Mouse (Mus musculus): ENCODE results near the gene Fancg. TPM values are rescaled to one million over a fixed set of nuclear protein-coding genes. Genes with fewer than 3 reads are reported as not detected.
A peak's percentile ranks its signal among the peaks of the same experiment; 100 is the strongest.

The Fancg gene
- polyA plus RNA-seq, 1 experiment, result 9.5 TPM

DNA sequence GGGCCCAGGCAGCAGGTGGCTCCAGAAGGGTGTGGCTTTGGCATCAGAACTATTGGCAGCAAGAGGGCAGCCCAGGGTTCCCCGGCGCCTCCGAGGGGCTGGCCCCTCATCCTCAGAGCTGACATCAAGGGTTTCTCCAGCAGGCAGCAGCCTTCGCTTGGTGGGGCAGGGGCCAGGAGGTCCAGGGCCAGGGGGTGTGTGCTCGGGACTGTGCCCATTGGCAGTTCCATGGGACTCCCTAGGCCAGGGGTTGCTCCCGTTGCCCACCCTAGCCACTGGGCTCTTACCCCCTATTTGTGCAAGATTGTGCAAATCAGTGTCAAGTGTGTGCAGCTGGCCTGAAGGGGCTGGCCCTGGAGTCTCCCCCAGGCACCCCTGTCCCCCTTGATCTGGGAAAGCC, 25.5 kb upstream of the Fancg start:
- TF ChIP-seq CTCF (IDR thresholded peaks at IDR 0.05; ENCODE audit: extremely low read depth, insufficient read length, insufficient replicate concordance, low read depth, low read length) (no peak), POLR2A (IDR thresholded peaks at IDR 0.05; ENCODE audit: low read depth, low read length) (no peak)
- Histone ChIP-seq H3K4me3 (ENCODE audit: low read depth, low read length) (no peak overlapping the region), H3K27me3 (ENCODE audit: control insufficient read depth, insufficient read depth, low read length) (no peaks in the 10 kb centered on the region), H3K27ac (ENCODE audit: insufficient read depth, low read depth, low read length) (no peak overlapping the region), H3K36me3 (ENCODE audit: control insufficient read depth, insufficient read depth, low read length) (peaks cover 32% of the 10 kb centered on the region), H3K4me1 (ENCODE audit: control insufficient read depth, insufficient read depth, insufficient read length, low read length) (peaks cover 16% of the 10 kb centered on the region; the same call in 1 of the 2 replicates)
- 54% methylated on average over 6 of the region's 6 CpGs for WGBS

GRCm38 (mm10) chr4:43033481-43033880, 23.2 kb upstream of the Fancg start:
- H3K4me3 ChIP-seq (ENCODE audit: low read depth, low read length), result no peak overlapping the region
- TF ChIP-seq CTCF (IDR thresholded peaks at IDR 0.05; ENCODE audit: extremely low read depth, insufficient read length, insufficient replicate concordance, low read depth, low read length), result no peak
- no peak for TF ChIP-seq POLR2A (IDR thresholded peaks at IDR 0.05; ENCODE audit: low read depth, low read length)
- H3K27me3 ChIP-seq (ENCODE audit: control insufficient read depth, insufficient read depth, low read length), result no peaks in the 10 kb centered on the region
- H3K27ac ChIP-seq (ENCODE audit: insufficient read depth, low read depth, low read length), result no peak overlapping the region
- peaks cover 14% of the 10 kb centered on the region; the same call in 1 of the 2 replicates for H3K4me1 ChIP-seq (ENCODE audit: control insufficient read depth, insufficient read depth, insufficient read length, low read length)
- WGBS, result 90% methylated on average over 14 of the region's 14 CpGs
- peaks cover 37% of the 10 kb centered on the region for H3K36me3 ChIP-seq (ENCODE audit: control insufficient read depth, insufficient read depth, low read length)

GRCm38 (mm10) chr4:43032501-43032900, 22.2 kb upstream of the Fancg start:
- H3K4me3 ChIP-seq (ENCODE audit: low read depth, low read length), result no peak overlapping the region
- peaks cover 42% of the 10 kb centered on the region for H3K36me3 ChIP-seq (ENCODE audit: control insufficient read depth, insufficient read depth, low read length)
- TF ChIP-seq POLR2A (IDR thresholded peaks at IDR 0.05; ENCODE audit: low read depth, low read length) (no peak), CTCF (IDR thresholded peaks at IDR 0.05; ENCODE audit: extremely low read depth, insufficient read length, insufficient replicate concordance, low read depth, low read length) (no peak)
- H3K4me1 ChIP-seq (ENCODE audit: control insufficient read depth, insufficient read depth, insufficient read length, low read length), result peaks cover 13% of the 10 kb centered on the region; the same call in 1 of the 2 replicates
- WGBS, result 86% methylated on average over 1 of the region's 1 CpGs
- no peaks in the 10 kb centered on the region for H3K27me3 ChIP-seq (ENCODE audit: control insufficient read depth, insufficient read depth, low read length)
- H3K27ac ChIP-seq (ENCODE audit: insufficient read depth, low read depth, low read length), result no peak overlapping the region

GRCm38 (mm10) chr4:43031237-43031995, 21.1 kb upstream of the Fancg start, which contains the start of gene Stoml2:
Gene Stoml2 (minus strand): TSS chr4:43031710.
- TF ChIP-seq CTCF (IDR thresholded peaks at IDR 0.05; ENCODE audit: extremely low read depth, insufficient read length, insufficient replicate concordance, low read depth, low read length) (peak; percentile 43; the same call in 1 of the 2 replicates), POLR2A (IDR thresholded peaks at IDR 0.05; ENCODE audit: low read depth, low read length) (peak; percentile 53)
- Histone ChIP-seq H3K27ac (ENCODE audit: insufficient read depth, low read depth, low read length) (peak within 1 kb of the TSS; percentile 56), H3K27me3 (ENCODE audit: control insufficient read depth, insufficient read depth, low read length) (no peaks in the 10 kb centered on the region), H3K36me3 (ENCODE audit: control insufficient read depth, insufficient read depth, low read length) (peaks cover 37% of the 10 kb centered on the region), H3K4me3 (ENCODE audit: low read depth, low read length) (peak within 1 kb of the TSS; percentile 91), H3K4me1 (ENCODE audit: control insufficient read depth, insufficient read depth, insufficient read length, low read length) (peaks cover 7% of the 10 kb centered on the region; the same call in 1 of the 2 replicates)
- whole genome bisulfite sequencing, result under 1% methylated on average over 38 of the region's 38 CpGs

DNA sequence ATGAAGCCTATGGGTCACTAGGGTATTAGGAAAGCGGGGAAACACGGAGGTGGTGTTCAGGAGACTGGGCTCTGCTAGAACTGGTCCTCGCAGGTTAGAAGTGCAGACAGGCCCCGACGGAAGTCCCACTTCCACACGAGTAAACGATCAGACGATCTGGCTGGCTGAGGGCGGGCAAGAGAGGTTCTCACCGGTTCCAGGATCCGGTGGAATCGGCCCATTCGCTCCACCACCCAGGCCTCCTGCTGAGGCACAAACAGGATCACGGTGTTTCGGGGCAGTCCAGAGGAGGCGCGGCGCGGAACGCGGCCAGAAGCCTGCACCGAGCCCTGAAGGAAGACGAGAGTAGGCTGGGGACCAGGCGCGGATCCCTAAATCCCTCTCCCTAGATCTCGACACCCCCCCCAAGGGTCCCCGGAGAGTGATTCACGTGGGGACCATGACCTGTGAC, 20.5 kb upstream of the Fancg start:
- Histone ChIP-seq H3K27me3 (ENCODE audit: control insufficient read depth, insufficient read depth, low read length) (no peaks in the 10 kb centered on the region), H3K27ac (ENCODE audit: insufficient read depth, low read depth, low read length) (peak overlapping the region; percentile 56), H3K4me3 (ENCODE audit: low read depth, low read length) (peak overlapping the region; percentile 91), H3K4me1 (ENCODE audit: control insufficient read depth, insufficient read depth, insufficient read length, low read length) (peaks cover 7% of the 10 kb centered on the region; the same call in 1 of the 2 replicates), H3K36me3 (ENCODE audit: control insufficient read depth, insufficient read depth, low read length) (peaks cover 31% of the 10 kb centered on the region)
- 1% methylated on average over 28 of the region's 28 CpGs for WGBS
- no peak for TF ChIP-seq CTCF (IDR thresholded peaks at IDR 0.05; ENCODE audit: extremely low read depth, insufficient read length, insufficient replicate concordance, low read depth, low read length)
- no peak for TF ChIP-seq POLR2A (IDR thresholded peaks at IDR 0.05; ENCODE audit: low read depth, low read length)

GRCm38 (mm10) chr4:43030352-43030751, 20.0 kb upstream of the Fancg start:
- H3K27ac ChIP-seq (ENCODE audit: insufficient read depth, low read depth, low read length), result no peak overlapping the region
- no peak for TF ChIP-seq POLR2A (IDR thresholded peaks at IDR 0.05; ENCODE audit: low read depth, low read length)
- TF ChIP-seq CTCF (IDR thresholded peaks at IDR 0.05; ENCODE audit: extremely low read depth, insufficient read length, insufficient replicate concordance, low read depth, low read length), result no peak
- no peaks in the 10 kb centered on the region for H3K27me3 ChIP-seq (ENCODE audit: control insufficient read depth, insufficient read depth, low read length)
- H3K36me3 ChIP-seq (ENCODE audit: control insufficient read depth, insufficient read depth, low read length), result peaks cover 28% of the 10 kb centered on the region
- 39% methylated on average over 9 of the region's 9 CpGs for WGBS
- H3K4me3 ChIP-seq (ENCODE audit: low read depth, low read length), result peak overlapping the region; percentile 91; the same call in 1 of the 2 replicates
- peaks cover 7% of the 10 kb centered on the region; the same call in 1 of the 2 replicates for H3K4me1 ChIP-seq (ENCODE audit: control insufficient read depth, insufficient read depth, insufficient read length, low read length)

DNA sequence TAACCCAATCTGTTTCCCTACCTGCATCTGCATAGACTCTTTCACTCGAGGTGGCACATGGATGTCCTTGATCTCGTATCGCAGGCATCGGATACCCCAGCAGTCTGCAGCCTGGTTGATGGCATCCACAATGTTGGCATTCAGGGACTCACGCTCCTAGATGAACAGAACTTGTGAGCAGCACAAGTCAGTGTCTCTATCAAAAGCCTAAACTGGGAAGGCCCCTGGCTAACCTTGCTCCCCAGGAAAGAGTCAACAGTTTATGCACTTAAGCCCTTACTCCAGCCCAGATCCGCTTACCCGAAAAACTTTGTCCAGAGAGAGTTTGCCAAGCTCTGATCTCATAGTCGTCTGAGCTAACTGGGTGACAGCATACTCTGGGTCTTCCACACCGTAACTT, 19.4 kb upstream of the Fancg start:
- no peak overlapping the region for H3K27ac ChIP-seq (ENCODE audit: insufficient read depth, low read depth, low read length)
- no peaks in the 10 kb centered on the region for H3K27me3 ChIP-seq (ENCODE audit: control insufficient read depth, insufficient read depth, low read length)
- peaks cover 11% of the 10 kb centered on the region; the same call in 1 of the 2 replicates for H3K4me1 ChIP-seq (ENCODE audit: control insufficient read depth, insufficient read depth, insufficient read length, low read length)
- TF ChIP-seq CTCF (IDR thresholded peaks at IDR 0.05; ENCODE audit: extremely low read depth, insufficient read length, insufficient replicate concordance, low read depth, low read length) (no peak), POLR2A (IDR thresholded peaks at IDR 0.05; ENCODE audit: low read depth, low read length) (no peak)
- peaks cover 26% of the 10 kb centered on the region for H3K36me3 ChIP-seq (ENCODE audit: control insufficient read depth, insufficient read depth, low read length)
- H3K4me3 ChIP-seq (ENCODE audit: low read depth, low read length), result no peak overlapping the region
- WGBS, result 91% methylated on average over 9 of the region's 9 CpGs
